8 mouse cellular contexts compared by ENCODE assay signal in the genomic region with DNA sequence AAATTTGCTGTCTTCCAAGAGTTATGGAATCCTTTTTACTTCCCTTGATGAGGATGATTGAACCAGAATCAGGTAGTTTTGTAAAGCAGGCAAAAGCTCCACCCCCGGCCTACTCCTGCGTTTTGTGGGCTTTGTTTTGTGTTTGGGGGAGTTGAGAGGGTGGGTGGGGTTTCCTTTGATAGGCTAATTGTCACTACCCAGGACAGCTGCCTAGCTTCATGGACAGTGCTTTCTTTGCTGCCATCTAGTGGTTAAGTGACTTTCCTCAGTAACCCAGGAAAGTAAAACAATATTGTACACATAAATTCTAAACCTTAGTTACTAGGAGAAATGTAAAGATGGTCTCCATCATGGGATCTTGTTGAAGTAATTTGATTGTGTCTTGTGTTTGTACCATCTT.
DNase-seq lines count a peak whose midpoint lies in the region; ATAC-seq and TF ChIP-seq lines count a peak whose summit lies in the region.
"Had no signal": no experiment of that assay in that cellular context is flagged by ENCODE, and none has a peak within 500 bp of the region (broad histone marks: within the 10 kb centered on the region; RNA-seq: fewer than 3 reads in every experiment).

No protein-coding gene starts in this region.

- H3K4me2 ChIP-seq in CH12.LX (ENCODE audit: insufficient read depth, low read depth, poor library complexity, severe bottlenecking), result no peak overlapping the region
- H3K4me2 ChIP-seq in liver, postnatal 0 days (ENCODE audit: low read depth, low read length), result no peak overlapping the region

- ATAC-seq in liver, postnatal 0 days, result no peak

- peak; percentile 64 to 84 for TF ChIP-seq CTCF in CH12.LX (conservative IDR thresholded peaks at IDR 0.05 in 1 of 2, IDR thresholded peaks at IDR 0.05 in 1 of 2; ENCODE audit: low read depth in 2 of 2, low read length in 2 of 2)
- TF ChIP-seq CTCF in liver, postnatal 0 days (IDR thresholded peaks at IDR 0.05; ENCODE audit: low read depth), result peak; percentile 70

- in situ Hi-C loops in CH12.LX (cut with MboI; ENCODE audit: low pct_ligation_motif_present, low pct_unique_long_range_greater_than_20kb, low sequenced_read_pairs), result no loop called here

- H3K27ac ChIP-seq in CH12.LX (ENCODE audit: insufficient read depth, low read depth), result no peak overlapping the region
- no peak overlapping the region for H3K27ac ChIP-seq in liver, postnatal 0 days (ENCODE audit: low read depth)

- H3K4me3 ChIP-seq in CH12.LX (replicated peaks in 1 of 3; ENCODE audit: low read depth in 2 of 3, low read length in 2 of 3, poor library complexity in 1 of 3), result no peak overlapping the region
- H3K4me3 ChIP-seq in liver, postnatal 0 days (ENCODE audit: low read depth, low read length), result no peak overlapping the region
- H3K4me3 ChIP-seq: megakaryocyte, embryonic 14.5 days had no signal

- dilution Hi-C loops in CH12.LX (cut with MboI; ENCODE audit: extremely low pct_ligation_motif_present, extremely low pct_unique_long_range_greater_than_20kb, low sequenced_read_pairs), result no loop called here

- no peak for TF ChIP-seq EP300 in CH12.LX (IDR thresholded peaks at IDR 0.05; ENCODE audit: low read length)
- TF ChIP-seq EP300 in liver, postnatal 0 days (IDR thresholded peaks at IDR 0.05; ENCODE audit: low read depth), result no peak

- no peaks in the 10 kb centered on the region for H3K79me2 ChIP-seq in CH12.LX (replicated peaks; ENCODE audit: control insufficient read depth, extremely low read depth, insufficient read depth, poor library complexity, severe bottlenecking)

- H3K36me3 ChIP-seq in CH12.LX (replicated peaks in 1 of 2; ENCODE audit: control insufficient read depth in 1 of 2, insufficient read depth in 1 of 2, low read length in 1 of 2), result peaks cover 4 to 26% of the 10 kb centered on the region in 2 experiments
- peaks cover 6% of the 10 kb centered on the region for H3K36me3 ChIP-seq in liver, postnatal 0 days (replicated peaks; ENCODE audit: insufficient read depth, low read length)

- H3K4me1 ChIP-seq in CH12.LX (ENCODE audit: control insufficient read depth in 1 of 2, insufficient read depth in 2 of 2), result peaks cover 0 to 10% of the 10 kb centered on the region in 2 experiments; a peak in 2 of 4 replicates
- no peaks in the 10 kb centered on the region for H3K4me1 ChIP-seq in liver, postnatal 0 days (ENCODE audit: insufficient read depth)

- H3K27me3 ChIP-seq in CH12.LX (replicated peaks), result no peaks in the 10 kb centered on the region
- no peaks in the 10 kb centered on the region for H3K27me3 ChIP-seq in liver, postnatal 0 days (ENCODE audit: insufficient read depth, low read length)
- H3K27me3 ChIP-seq: megakaryocyte, embryonic 14.5 days had no signal

- H3K9ac ChIP-seq in CH12.LX (ENCODE audit: insufficient read depth, low read depth), result no peak overlapping the region
- H3K9ac ChIP-seq in liver, postnatal 0 days (replicated peaks), result no peak overlapping the region

- 5% methylated on average over 2 of the region's 2 CpGs for WGBS in liver, postnatal 0 days (ENCODE audit: insufficient replicate concordance)

- peak; percentile 73 for TF ChIP-seq RAD21 in CH12.LX (IDR thresholded peaks at IDR 0.05; ENCODE audit: low read depth, low read length)

- TF ChIP-seq POLR2A in CH12.LX (IDR thresholded peaks at IDR 0.05; ENCODE audit: low read depth, low read length), result no peak

- peak; percentile 51 for DNase-seq in kidney, adult 9 months
- DNase-seq in kidney, adult 11 months, result no peak
- peak; percentile 21 to 37 for DNase-seq in B cell, adult 2 months
- DNase-seq in CH12.LX (ENCODE audit: extremely low read depth), result peak; percentile 66
- DNase-seq in embryo, embryonic 11 days, result peak; percentile 82
- DNase-seq in liver, postnatal 0 days, result peak; percentile 16
- peak; percentile 24 for DNase-seq in telencephalon, adult 2 months (ENCODE audit: low read depth, low spot score)

- H3K9me3 ChIP-seq in CH12.LX (replicated peaks; ENCODE audit: low read length), result no peaks in the 10 kb centered on the region
- H3K9me3 ChIP-seq in liver, postnatal 0 days (ENCODE audit: low read length), result no peaks in the 10 kb centered on the region
- H3K9me3 ChIP-seq: megakaryocyte, embryonic 14.5 days had no signal

TF ChIP-seq in CH12.LX, 34 proteins besides CTCF, POLR2A, EP300 and RAD21:
- no peak for TF ChIP-seq MYC (IDR thresholded peaks at IDR 0.05; ENCODE audit: low read depth, low read length)
- no peak for TF ChIP-seq PAX5 (IDR thresholded peaks at IDR 0.05; ENCODE audit: low read length)
- peak; percentile 64 for TF ChIP-seq SMC3 (IDR thresholded peaks at IDR 0.05; ENCODE audit: low read depth, low read length)
- no peak for TF ChIP-seq ZC3H11A (IDR thresholded peaks at IDR 0.05; ENCODE audit: low read depth, low read length)
- no peak for TF ChIP-seq USF2 (conservative IDR thresholded peaks at IDR 0.05; ENCODE audit: low read depth, low read length)
